In genomic region chr5:77130310-77131020, GRCm38 (mm10) we compare ENCODE assay signal across 15 mouse cellular contexts. TPM values are rescaled to one million over a fixed set of nuclear protein-coding genes. Genes with fewer than 3 reads are reported as not detected.
DNase-seq lines count a peak whose midpoint lies in the region; ATAC-seq and TF ChIP-seq lines count a peak whose summit lies in the region.
"Had no signal": no experiment of that assay in that cellular context is flagged by ENCODE, and none has a peak within 500 bp of the region (broad histone marks: within the 10 kb centered on the region; RNA-seq: fewer than 3 reads in every experiment).

No protein-coding gene starts in this region.

- no peak for DNase-seq in testis, postnatal 14 days (ENCODE audit: low spot score)
- peak; percentile 66 to 75 for DNase-seq in heart, adult 9 months (ENCODE audit: low spot score in 2 of 2)
- peak; percentile 67 for DNase-seq in heart, postnatal 4 days
- no peak for DNase-seq in gastrocnemius, postnatal 4 days (ENCODE audit: low spot score in 2 of 2)
- no peak for DNase-seq in kidney, adult 11 months
- DNase-seq: cerebellum, adult 11 months; kidney, adult 9 months; layer of hippocampus, adult 9-11 months; lung, adult 18-20 months; midbrain, embryonic 14.5 days; thymus, adult 18-20 months had no signal

- H3K27ac ChIP-seq in testis, adult 2 months (ENCODE audit: control insufficient read depth, insufficient read depth, low read depth, low read length): peak overlapping the region; percentile 14; the same call in 1 of the 2 replicates
- H3K27ac ChIP-seq: limb, embryonic 10.5 days; neural tube, embryonic 13.5 days had no signal

- no peaks in the 10 kb centered on the region for H3K36me3 ChIP-seq in testis, adult 2 months (ENCODE audit: control insufficient read depth, insufficient read depth, low read length)
- H3K36me3 ChIP-seq: limb, embryonic 10.5 days; neural tube, embryonic 13.5 days had no signal

- H3K4me3 ChIP-seq in testis, adult 2 months (ENCODE audit: control insufficient read depth, low read depth, low read length): no peak overlapping the region
- H3K4me3 ChIP-seq: limb, embryonic 10.5 days; neural tube, embryonic 13.5 days had no signal

- ATAC-seq in frontal cortex, adult (ENCODE audit: low TSS enrichment): no peak

- H3K4me1 ChIP-seq in testis, adult 2 months (ENCODE audit: control insufficient read depth, insufficient read depth, low read length): no peaks in the 10 kb centered on the region
- H3K4me1 ChIP-seq: neural tube, embryonic 13.5 days had no signal

- TF ChIP-seq POLR2A in testis, adult 2 months (IDR thresholded peaks at IDR 0.05; ENCODE audit: control insufficient read depth, low read depth, low read length): no peak

- H3K27me3 ChIP-seq in testis, adult 2 months (ENCODE audit: control insufficient read depth, insufficient read depth, low read length): no peaks in the 10 kb centered on the region
- H3K27me3 ChIP-seq: neural tube, embryonic 13.5 days had no signal

- no peak for TF ChIP-seq CTCF in testis, adult 2 months (IDR thresholded peaks at IDR 0.05; ENCODE audit: control insufficient read depth, insufficient read depth, insufficient replicate concordance, low read depth, low read length)

RNA-seq across cellular contexts. Expression of gene Hopx, which starts 15.5 kb away (rescaled TPM):
- polyA plus RNA-seq in testis, adult 2 months (2012; rRNA removed): 13.7 and 16.0 TPM in 2 replicates
- 100 to 1,000 TPM; 432 to 451 TPM for total RNA-seq in heart, postnatal 4 days (2021)
- total RNA-seq in gastrocnemius, postnatal 4 days (2021): 10 to 100 TPM; 15.1 to 16.1 TPM
- polyA plus RNA-seq: limb, embryonic 10.5 days had no signal

Comparison
In these comparisons a context has a peak if more than half of its experiments do, and no peak if none do; other contexts are left out.
1. DNase-seq: peak in heart, adult 9 months (2 of 2) and heart, postnatal 4 days (single experiment); none in testis, postnatal 14 days (single experiment), gastrocnemius, postnatal 4 days (0 of 2) and kidney, adult 11 months (single experiment).
2. RNA of gene Hopx, which starts 15.5 kb away (total RNA-seq): 432 to 451 TPM in heart, postnatal 4 days; 15.1 to 16.1 TPM in gastrocnemius, postnatal 4 days; every median in the first group is over 10 times any median in the second.